Mouse (Mus musculus) ES-E14 (cell line): ENCODE results near the gene Eci2.

ENCODE experiments used
- CHD2 ChIP-seq: IDR thresholded peaks from 2 replicates; pipeline ENCODE4 v1.6.1; 2014; ENCODE audit warnings: mild to moderate bottlenecking, low read depth, low read length, inconsistent platforms
- HCFC1 ChIP-seq: IDR thresholded peaks from 2 replicates; pipeline ENCODE4 v1.6.1; 2012; ENCODE audit warnings: low read length, inconsistent platforms, borderline replicate concordance; ENCODE audit not compliant: insufficient read depth
- MAFK ChIP-seq: IDR thresholded peaks from 2 replicates; pipeline ENCODE4 v1.6.1; 2014; ENCODE audit warnings: mild to moderate bottlenecking, low read depth, low read length, inconsistent platforms; ENCODE audit not compliant: insufficient read depth
- ZC3H11A ChIP-seq: IDR thresholded peaks from 2 replicates; pipeline ENCODE4 v1.6.1; 2012; ENCODE audit warnings: low read depth, mild to moderate bottlenecking, inconsistent platforms, low read length, borderline replicate concordance
- ZNF384 ChIP-seq: IDR thresholded peaks from 2 replicates; pipeline ENCODE4 v1.6.1; 2012; ENCODE audit warnings: low read depth, low read length, inconsistent platforms

DNA sequence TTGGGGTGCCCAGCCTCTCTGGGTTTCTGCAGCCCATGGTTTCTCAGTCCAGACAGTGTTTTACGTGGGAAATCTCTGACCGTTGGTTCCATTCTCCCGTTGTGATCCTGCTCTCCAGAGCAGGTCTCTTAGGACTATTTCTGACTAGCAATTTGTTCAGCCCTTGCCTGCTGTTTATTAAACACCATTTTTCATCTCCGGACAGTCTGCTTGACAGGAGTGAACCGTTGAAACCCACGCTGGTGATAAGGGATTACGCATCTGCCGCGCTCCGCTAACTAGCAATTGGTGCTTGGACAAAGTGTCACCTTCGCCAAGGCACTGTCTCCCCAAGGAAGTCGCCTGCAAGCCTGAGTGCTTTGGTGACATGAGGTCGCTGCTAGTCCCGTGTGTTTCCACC, 62.5 kb downstream of the Eci2 start:
- no peak for TF ChIP-seq CHD2
- TF ChIP-seq ZC3H11A = no peak
- no peak for TF ChIP-seq MAFK
- TF ChIP-seq ZNF384 = no peak
- TF ChIP-seq HCFC1 = no peak
